Mouse (Mus musculus): Measurements from ENCODE around the gene Numb.
A peak's percentile ranks its signal among the peaks of the same experiment; 100 is the strongest.
"Not testable (repeated sequence)": the region's sequence is repeated elsewhere in the genome, so short reads cannot be mapped to it uniquely, and the experiment has no call there.

The Numb gene

GRCm38 (mm10) chr12:83921535-83922381 is at the start of gene Numb:
TSS of gene Numb (minus strand) at chr12:83921934.
- DNase-seq (ENCODE audit: low spot score), result peak; percentile 97

GRCm38 (mm10) chr12:83965235-83965634 is 43.5 kb upstream of the Numb start:
- no peak for DNase-seq (ENCODE audit: low spot score)

- no peak for DNase-seq (ENCODE audit: low spot score)
Observed at GRCm38 (mm10) chr12:83958278-83958677, 36.5 kb upstream of the Numb start.

- no peak for DNase-seq (ENCODE audit: low spot score)
Observed at GRCm38 (mm10) chr12:83951711-83952575, 30.2 kb upstream of the Numb start.

- peak; percentile 51 for DNase-seq (ENCODE audit: low spot score)
Observed at GRCm38 (mm10) chr12:83950840-83951701, 29.3 kb upstream of the Numb start.

- peak; percentile 83 for DNase-seq (ENCODE audit: low spot score)
Observed at GRCm38 (mm10) chr12:83950493-83950839, 28.7 kb upstream of the Numb start, which contains the start of gene Riox1. TSS of gene Riox1 (plus strand) at chr12:83950608.

GRCm38 (mm10) chr12:83949776-83950492 is 28.2 kb upstream of the Numb start:
- DNase-seq (ENCODE audit: low spot score), result no peak

GRCm38 (mm10) chr12:83949043-83949442 is 27.3 kb upstream of the Numb start:
- DNase-seq (ENCODE audit: low spot score), result no peak

- DNase-seq (ENCODE audit: low spot score), result no peak
Observed at GRCm38 (mm10) chr12:83947260-83947811, 25.6 kb upstream of the Numb start.

- no peak for DNase-seq (ENCODE audit: low spot score)
Observed at GRCm38 (mm10) chr12:83941938-83942337, 20.2 kb upstream of the Numb start.

- DNase-seq (ENCODE audit: low spot score), result no peak
Observed at GRCm38 (mm10) chr12:83940031-83940430, 18.3 kb upstream of the Numb start.

- DNase-seq (ENCODE audit: low spot score), result no peak
Observed at GRCm38 (mm10) chr12:83939332-83939731, 17.6 kb upstream of the Numb start.

GRCm38 (mm10) chr12:83938592-83938991 is 16.9 kb upstream of the Numb start:
- not testable (repeated sequence) for DNase-seq (ENCODE audit: low spot score)

GRCm38 (mm10) chr12:83937600-83937999 is 15.9 kb upstream of the Numb start:
- no peak for DNase-seq (ENCODE audit: low spot score)

GRCm38 (mm10) chr12:83929186-83929804 is 7.6 kb upstream of the Numb start:
- DNase-seq (ENCODE audit: low spot score), result no peak

- DNase-seq (ENCODE audit: low spot score), result no peak
Observed at GRCm38 (mm10) chr12:83927747-83928146, 6.0 kb upstream of the Numb start.

- DNase-seq (ENCODE audit: low spot score), result no peak
Observed at GRCm38 (mm10) chr12:83926061-83926460, 4.3 kb upstream of the Numb start.

GRCm38 (mm10) chr12:83925160-83925703 is 3.5 kb upstream of the Numb start:
- no peak for DNase-seq (ENCODE audit: low spot score)

GRCm38 (mm10) chr12:83924332-83924731 is 2.6 kb upstream of the Numb start:
- DNase-seq (ENCODE audit: low spot score), result no peak

GRCm38 (mm10) chr12:83923486-83923859 is 1.7 kb upstream of the Numb start:
- no peak for DNase-seq (ENCODE audit: low spot score)
